Mouse (Mus musculus): ENCODE results near the gene Slc52a3.

Gene Slc52a3

DNA sequence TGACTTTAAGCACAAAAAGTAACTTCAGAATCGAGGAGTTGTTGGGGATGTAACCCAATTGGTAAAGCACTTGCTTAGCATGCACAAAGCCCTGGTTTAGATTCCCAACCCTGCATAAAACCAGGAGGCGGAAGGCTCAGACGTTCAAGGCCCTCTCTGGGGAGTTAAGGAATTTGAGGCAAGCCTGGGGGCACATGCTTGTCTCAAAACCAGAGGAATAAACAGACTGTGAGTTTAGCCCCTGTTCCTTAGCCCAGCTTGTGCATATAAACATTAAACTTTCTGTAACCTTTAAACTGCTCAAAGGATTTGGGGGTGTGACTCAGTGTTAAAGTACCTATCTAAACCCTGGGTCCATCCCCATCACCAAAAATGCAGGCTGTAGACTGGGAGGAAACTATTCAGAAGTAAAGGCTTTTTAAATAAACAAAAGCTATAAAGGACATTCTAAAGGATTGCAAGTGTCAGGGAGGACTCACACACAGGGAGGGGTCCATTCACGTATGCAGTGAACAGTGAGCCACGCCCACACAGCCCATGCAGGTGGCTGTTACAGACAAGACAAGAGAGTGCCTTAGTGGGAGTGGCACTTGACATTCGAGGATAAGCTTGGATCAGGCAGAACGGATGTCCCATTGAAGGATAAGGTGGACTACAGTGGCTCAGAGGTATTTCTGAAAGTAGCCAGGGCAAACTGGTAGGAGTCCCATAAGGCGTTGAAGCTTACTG, 1.6 kb downstream of the Slc52a3 start:
- no peak for DNase-seq (ENCODE audit: inconsistent age in 2 of 2, low spot score in 1 of 2)

GRCm38 (mm10) chr2:151998505-151998899, 2.2 kb downstream of the Slc52a3 start:
- peak; percentile 57 to 89 for DNase-seq (ENCODE audit: inconsistent age in 2 of 2, low spot score in 1 of 2)

- no peak for DNase-seq (ENCODE audit: inconsistent age in 2 of 2, low spot score in 1 of 2)
Measured at GRCm38 (mm10) chr2:151998932-151999331, 2.6 kb downstream of the Slc52a3 start.

DNA sequence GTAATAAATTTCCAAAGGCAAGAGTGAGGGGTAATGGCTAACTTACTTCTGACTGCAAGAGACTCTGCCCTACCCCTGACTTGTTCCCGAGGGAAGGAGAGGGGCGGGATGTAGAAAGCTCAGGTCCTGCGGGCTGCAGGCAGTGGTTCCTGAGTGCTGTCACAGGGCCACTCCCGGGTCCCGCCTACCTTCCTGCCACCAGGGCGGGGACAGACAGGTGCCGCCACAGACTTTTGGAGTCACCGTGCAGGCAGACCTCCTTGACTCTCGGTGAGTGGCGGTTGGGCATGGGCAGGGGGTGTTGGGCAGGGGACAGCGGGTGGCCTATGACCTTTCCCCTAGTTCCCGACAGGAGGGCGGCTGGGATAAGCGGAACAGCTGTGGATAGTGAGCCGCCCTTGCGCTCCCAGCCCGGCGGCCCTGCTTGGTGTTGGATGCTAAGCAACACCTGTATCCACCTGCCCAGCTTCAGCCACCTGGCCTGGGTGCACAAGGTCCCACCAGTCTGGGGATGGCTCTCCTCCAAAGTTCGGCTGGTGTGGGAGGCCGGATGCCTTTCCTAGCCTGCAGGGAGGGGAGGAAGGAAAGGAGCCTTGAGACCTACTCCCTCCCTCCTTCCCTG, 3.5 kb downstream of the Slc52a3 start:
- DNase-seq (ENCODE audit: inconsistent age in 2 of 2, low spot score in 1 of 2): peak in 1 of 2 experiments; percentile 38

DNA sequence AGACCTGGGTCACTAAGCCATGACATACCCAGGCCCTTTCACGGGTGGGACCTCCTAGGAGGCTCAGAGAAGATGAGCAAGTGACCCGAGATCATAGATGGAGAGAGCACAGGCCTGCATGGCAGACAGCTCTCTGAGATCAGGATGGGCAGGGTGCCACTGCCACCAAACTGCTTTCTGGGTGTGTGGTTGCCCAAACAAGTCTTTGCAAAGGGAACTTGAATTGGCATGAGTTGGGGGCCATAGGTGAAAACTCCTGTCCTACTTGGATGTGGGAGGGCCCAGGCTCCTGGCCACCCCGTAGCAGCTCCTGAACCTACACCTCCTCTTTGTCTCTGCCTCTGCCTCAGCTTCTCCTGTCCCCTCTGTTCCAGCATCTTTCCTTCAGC, 4.0 kb downstream of the Slc52a3 start:
- DNase-seq (ENCODE audit: inconsistent age in 2 of 2, low spot score in 1 of 2): peak in 1 of 2 experiments; percentile 38

DNA sequence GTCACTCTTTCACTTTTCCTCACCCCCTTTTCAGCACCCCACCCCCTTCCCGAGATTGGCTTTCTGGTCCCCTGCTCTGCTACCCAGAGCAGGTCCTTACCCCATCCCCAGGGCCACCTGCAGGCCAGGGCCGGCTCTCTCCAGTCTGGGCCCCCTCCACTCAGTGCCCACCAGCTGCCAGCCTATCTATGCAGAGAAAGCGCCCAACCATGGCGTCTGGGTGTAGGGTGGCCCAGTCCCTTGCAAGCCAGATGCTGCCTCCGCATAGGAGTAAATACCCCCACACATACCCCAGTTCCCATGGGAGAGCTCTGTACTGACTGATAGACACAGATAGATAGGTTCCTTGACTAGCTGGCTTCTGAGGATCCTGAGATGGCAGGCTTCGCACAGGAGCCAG, 4.4 kb downstream of the Slc52a3 start:
- DNase-seq (ENCODE audit: inconsistent age in 2 of 2, low spot score in 1 of 2): no peak

DNA sequence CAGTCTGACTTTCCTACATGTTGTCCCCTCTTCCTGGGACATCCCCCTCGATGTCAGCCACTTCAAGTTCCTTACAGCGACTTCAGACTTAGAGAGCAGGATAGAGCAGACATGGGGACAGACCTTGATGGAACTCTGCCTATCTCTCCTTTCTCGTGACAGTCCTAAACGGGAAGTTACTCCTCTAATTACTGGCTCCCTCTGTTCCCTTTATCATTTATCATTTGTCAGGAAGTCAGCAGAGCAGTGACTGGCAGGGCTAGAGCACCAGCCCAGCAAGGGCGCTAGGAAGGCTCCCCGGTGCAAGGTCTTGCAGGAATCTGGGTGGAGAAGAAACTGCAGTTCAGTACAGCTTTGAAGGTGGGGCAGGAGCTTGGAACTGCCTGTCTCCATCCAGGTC, 6.2 kb downstream of the Slc52a3 start:
- no peak for DNase-seq (ENCODE audit: inconsistent age in 2 of 2, low spot score in 1 of 2)

DNA sequence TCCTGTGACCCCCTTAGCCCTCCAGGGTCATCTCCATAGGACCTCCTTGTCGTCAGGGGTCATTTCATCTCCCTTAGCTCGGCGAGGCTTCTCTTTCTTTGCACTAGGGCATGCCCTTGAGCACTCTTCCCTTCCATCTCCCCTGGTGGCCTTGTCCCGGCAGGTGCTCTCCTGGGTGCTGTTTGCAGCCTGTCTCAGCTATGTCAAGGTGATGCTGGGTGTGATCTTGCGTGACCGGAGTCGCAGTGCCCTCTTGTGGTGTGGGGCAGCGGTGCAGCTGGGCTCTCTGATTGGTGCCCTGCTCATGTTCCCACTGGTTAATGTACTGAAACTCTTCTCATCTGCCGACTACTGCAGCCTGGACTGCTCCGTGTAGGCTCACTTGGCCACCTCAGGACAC, 11.5 kb downstream of the Slc52a3 start:
- DNase-seq (ENCODE audit: inconsistent age in 2 of 2, low spot score in 1 of 2): peak; percentile 15 to 74

- DNase-seq (ENCODE audit: inconsistent age in 2 of 2, low spot score in 1 of 2): peak in 1 of 2 experiments; percentile 22
Measured at GRCm38 (mm10) chr2:152009061-152009779, 12.9 kb downstream of the Slc52a3 start.

DNA sequence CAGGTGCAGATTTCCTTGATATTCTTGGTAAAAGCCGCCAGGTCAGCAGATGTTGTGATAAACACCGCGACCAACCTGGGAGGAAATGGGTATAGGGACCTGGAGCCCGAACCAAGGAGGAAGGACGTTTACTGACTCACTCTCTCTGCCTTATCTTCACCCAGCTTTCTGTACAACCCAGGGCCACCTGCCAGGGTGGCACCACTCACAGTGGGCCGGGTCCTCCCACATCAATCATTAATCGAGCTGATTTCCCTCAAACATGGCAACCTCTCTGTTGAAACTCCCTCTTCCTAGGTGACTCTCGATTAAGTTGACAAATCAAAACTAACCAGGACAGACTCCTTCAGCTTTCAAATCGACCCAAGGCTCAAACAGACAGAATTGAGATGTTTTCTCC, 13.9 kb downstream of the Slc52a3 start:
- peak in 1 of 2 experiments; percentile 19 for DNase-seq (ENCODE audit: inconsistent age in 2 of 2, low spot score in 1 of 2)

DNA sequence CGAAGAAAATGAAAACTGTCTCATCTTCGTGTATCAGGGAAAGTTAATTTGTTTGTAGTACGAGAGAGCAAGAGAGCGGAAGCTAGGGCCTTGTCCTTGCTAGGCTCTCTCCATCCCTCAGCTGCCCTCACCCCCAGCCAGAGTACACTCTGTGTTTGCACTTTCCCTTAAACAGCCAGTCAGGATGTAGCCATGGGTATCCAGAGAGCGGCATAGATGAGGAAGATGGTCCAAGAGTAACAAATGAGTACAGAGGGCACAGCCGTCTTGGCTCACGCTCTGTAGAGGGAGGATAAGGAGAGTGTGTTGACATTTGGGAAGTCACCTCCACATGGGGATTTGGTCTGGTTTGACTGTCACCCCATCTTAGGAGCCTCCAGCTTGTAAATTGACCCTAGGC, 14.3 kb downstream of the Slc52a3 start:
- no peak for DNase-seq (ENCODE audit: inconsistent age in 2 of 2, low spot score in 1 of 2)

GRCm38 (mm10) chr2:152011724-152012123, 15.4 kb downstream of the Slc52a3 start:
- DNase-seq (ENCODE audit: inconsistent age in 2 of 2, low spot score in 1 of 2): peak in 1 of 2 experiments; percentile 44

GRCm38 (mm10) chr2:152012222-152012621, 15.9 kb downstream of the Slc52a3 start:
- DNase-seq (ENCODE audit: inconsistent age in 2 of 2, low spot score in 1 of 2): peak; percentile 42 to 63

DNA sequence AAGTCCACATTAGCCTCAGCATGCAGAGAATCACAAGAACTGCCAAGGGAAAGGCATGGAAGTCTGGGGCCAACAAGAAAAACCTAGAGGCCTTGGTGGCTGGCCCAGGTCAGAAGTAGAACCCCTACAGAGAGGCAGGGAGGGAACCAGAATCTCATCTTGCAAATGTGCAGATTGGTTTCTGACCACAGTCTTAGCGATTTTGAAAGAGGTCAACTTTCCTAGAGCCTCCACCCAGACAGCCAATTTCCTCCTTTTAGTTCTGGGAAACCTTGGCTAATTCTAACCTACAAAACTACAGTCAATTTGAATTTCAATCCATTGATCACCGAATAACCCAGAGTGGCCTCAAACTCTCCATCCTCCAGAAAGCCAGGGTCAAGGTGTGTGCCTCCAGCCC, 16.4 kb downstream of the Slc52a3 start:
- DNase-seq (ENCODE audit: inconsistent age in 2 of 2, low spot score in 1 of 2): no peak

DNA sequence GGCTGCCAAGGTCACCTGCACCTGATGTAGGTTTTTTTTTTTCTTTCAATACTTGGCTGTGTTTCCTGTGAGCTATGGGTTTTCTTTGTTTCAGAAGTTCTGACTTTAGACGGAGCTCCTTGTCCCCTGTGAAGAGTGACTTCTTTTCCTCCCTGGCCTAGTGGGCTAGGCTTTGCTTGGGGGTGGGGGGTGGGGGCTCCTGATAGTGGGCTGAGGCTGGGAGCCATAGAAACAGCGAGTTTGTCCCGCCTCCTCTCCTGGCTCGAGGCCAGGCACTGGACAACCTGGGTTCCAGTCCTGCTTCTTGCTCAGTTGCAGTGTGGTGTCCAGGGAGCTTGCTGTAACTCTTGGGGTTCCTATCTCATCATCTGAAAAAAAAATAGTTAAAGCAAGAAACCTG, 19.7 kb downstream of the Slc52a3 start:
- DNase-seq (ENCODE audit: inconsistent age in 2 of 2, low spot score in 1 of 2): no peak

- peak in 1 of 2 experiments; percentile 27 for DNase-seq (ENCODE audit: inconsistent age in 2 of 2, low spot score in 1 of 2)
Measured at GRCm38 (mm10) chr2:152016666-152017065, 20.4 kb downstream of the Slc52a3 start.

- peak; percentile 35 to 76 for DNase-seq (ENCODE audit: inconsistent age in 2 of 2, low spot score in 1 of 2)
Measured at GRCm38 (mm10) chr2:152020255-152020654, 23.9 kb downstream of the Slc52a3 start.

GRCm38 (mm10) chr2:152022022-152022421, 25.7 kb downstream of the Slc52a3 start:
- no peak for DNase-seq (ENCODE audit: inconsistent age in 2 of 2, low spot score in 1 of 2)

DNA sequence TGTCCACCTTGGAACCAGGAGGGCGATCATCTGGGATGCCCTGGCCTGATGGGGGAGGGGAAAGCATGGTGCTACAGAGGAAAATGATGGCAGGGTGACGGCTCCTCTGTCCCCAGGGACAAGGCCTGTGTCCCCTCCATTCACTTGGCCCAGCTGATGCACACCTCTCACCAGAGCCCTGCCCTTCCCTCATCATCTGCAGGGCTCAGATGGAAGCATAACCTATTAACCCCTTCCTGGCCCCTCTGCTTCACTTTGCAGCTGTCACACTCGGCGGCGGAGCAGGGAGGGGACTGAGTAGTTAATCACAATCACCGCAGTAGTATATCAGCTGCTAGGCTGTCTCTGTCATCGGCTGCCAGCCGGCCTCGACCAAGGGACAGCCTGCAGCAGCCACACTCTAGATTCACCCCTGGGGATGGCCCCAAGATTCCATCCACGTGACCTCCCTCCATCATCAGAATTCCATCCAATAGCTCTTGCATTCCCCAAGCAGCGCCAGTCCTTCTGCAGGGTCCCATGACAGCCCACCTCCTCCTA, 28.6 kb downstream of the Slc52a3 start:
- DNase-seq (ENCODE audit: inconsistent age in 2 of 2, low spot score in 1 of 2): no peak

GRCm38 (mm10) chr2:152029252-152030082, 33.2 kb downstream of the Slc52a3 start:
- peak; percentile 83 to 94 for DNase-seq (ENCODE audit: inconsistent age in 2 of 2, low spot score in 1 of 2)

- no peak for DNase-seq (ENCODE audit: inconsistent age in 2 of 2, low spot score in 1 of 2)
Measured at GRCm38 (mm10) chr2:152030986-152031385, 34.7 kb downstream of the Slc52a3 start.

All from adrenal gland, adult (tissue).